Mouse (Mus musculus) neural tube, embryonic 12.5 days (tissue): ENCODE measurements at regions not wholly inside any gene's neighbourhood (a gene's known extent, or its start where the extent isn't known, plus 50 kb on each side); places are given as distances from the start of the nearest gene placed in this dataset.

Experiments
- ATAC-seq: fragments of 200-750 bp; cut with Nextera tagmentation; 2 replicates; pipeline ENCODE4 v1.8.0; 2017; ENCODE audit warnings: low read depth, mild to moderate bottlenecking, moderate TSS enrichment, moderate library complexity; ENCODE audit not compliant: low FRiP score
- H3K27ac ChIP-seq: fragments of 300-500 bp; sonication (generic); 2 replicates; pipeline ENCODE4 v1.5.1; 2016
- H3K27me3 ChIP-seq: fragments of 300-500 bp; sonication (generic); replicated peaks from 2 replicates; pipeline ENCODE4 v1.6.1; 2016; ENCODE audit warnings: mild to moderate bottlenecking
- H3K36me3 ChIP-seq: fragments of 300-500 bp; sonication (generic); 2 replicates; pipeline ENCODE4 v1.6.1; 2016; ENCODE audit warnings: mild to moderate bottlenecking
- H3K4me1 ChIP-seq: fragments of 300-500 bp; sonication (generic); 2 replicates; pipeline ENCODE4 v1.6.1; 2016
- H3K4me2 ChIP-seq: fragments of 300-500 bp; sonication (generic); replicated peaks from 2 replicates; pipeline ENCODE4 v1.6.1; 2016; ENCODE audit warnings: mild to moderate bottlenecking
- H3K4me3 ChIP-seq: fragments of 300-500 bp; sonication (generic); 2 replicates; pipeline ENCODE4 v1.5.1; 2016
- H3K9ac ChIP-seq: fragments of 300-500 bp; sonication (generic); 2 replicates; pipeline ENCODE4 v1.6.1; 2016; ENCODE audit warnings: mild to moderate bottlenecking
- H3K9me3 ChIP-seq: fragments of 300-500 bp; sonication (generic); 2 replicates; pipeline ENCODE4 v1.6.1; 2016; ENCODE audit warnings: mild to moderate bottlenecking
- WGBS: fragments of 180-500 bp; shearing (Covaris S2); methylation state at CpG from one replicate; pipeline ENCODE4 v1.1.7; 2016; 5-methylcytosine and 5-hydroxymethylcytosine counted together

DNA sequence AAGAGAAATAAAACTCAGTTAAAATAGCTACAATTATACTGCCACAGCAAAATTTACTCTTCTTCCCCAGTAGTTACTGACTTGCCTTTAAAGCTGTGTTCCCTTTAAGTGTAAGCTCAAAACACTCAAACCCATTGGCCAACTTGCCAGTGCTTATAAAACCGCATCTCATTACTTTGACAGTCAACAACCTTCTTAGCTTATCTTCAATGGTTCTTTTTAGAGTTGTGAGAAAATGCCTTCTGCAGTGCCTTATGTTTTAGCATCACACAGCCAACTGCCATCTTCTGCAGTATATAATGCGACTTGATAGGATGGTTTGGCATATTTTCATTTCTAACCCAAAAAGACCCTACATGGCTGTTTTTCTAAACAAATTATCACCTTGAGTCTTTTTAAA is 382.5 kb downstream of the Osr1 start:
- Histone ChIP-seq H3K27me3 (no peaks in the 10 kb centered on the region), H3K9ac (no peak overlapping the region), H3K27ac (no peak overlapping the region), H3K4me2 (no peak overlapping the region), H3K4me3 (no peak overlapping the region), H3K36me3 (no peaks in the 10 kb centered on the region), H3K4me1 (no peaks in the 10 kb centered on the region), H3K9me3 (no peaks in the 10 kb centered on the region)
- WGBS: 95% methylated on average over 2 of the region's 2 CpGs
- ATAC-seq: no peak

DNA sequence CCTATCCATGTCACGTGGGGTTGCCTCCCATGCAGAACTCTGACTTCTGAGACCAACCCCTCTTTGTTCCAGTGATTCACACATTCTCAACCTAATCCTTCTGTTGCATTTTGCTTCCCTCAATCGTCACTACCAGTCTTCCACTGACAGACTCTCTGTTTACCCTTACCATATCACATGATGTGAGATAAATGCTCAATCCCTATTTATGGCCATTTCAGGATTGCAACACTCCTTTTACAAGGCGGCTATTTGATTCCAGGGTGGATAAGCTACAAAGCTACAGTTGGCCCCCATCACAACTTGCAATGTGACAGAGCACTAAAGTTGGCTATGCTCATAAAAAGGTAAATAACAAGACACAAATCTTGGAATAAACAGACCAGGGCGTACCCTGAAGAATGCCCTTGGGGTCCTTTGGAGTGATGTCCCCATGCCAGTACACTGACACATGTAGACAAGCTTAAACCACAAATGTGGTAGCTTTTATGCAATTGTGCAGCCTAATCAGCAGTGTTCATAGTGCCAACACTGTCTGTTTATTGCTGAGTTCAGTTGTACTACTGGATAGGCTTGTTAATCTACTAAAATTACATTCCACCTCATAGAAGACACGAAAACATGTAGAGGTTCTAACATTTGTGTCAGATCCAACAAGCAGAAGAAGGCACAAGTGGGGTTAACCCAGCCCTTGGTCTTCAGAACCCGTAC is 384.4 kb downstream of the Osr1 start:
- Histone ChIP-seq H3K4me2 (no peak overlapping the region), H3K9me3 (no peaks in the 10 kb centered on the region), H3K4me1 (no peaks in the 10 kb centered on the region), H3K36me3 (no peaks in the 10 kb centered on the region), H3K9ac (no peak overlapping the region), H3K4me3 (no peak overlapping the region), H3K27me3 (no peaks in the 10 kb centered on the region), H3K27ac (no peak overlapping the region)
- WGBS: 82% methylated on average over 6 of the region's 6 CpGs
- no peak for ATAC-seq

DNA sequence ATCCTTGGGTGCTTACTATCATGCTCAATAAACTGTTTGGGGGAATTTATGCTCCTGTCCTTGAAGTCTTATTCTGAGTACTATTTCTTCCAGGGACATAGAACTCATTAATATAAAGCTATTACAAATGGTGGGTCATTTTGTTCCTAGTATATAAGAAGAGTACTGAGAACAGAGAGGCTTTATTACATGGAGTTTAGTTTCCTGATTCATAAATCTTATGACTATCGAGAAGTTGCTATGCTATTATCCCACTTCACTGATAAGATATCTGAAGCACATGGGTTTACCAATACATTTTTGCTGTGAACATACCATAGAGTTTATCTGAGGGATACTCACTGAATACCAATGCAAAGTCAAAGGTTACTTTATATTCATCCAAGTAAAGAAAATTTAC is 399.5 kb downstream of the Osr1 start:
- Histone ChIP-seq H3K4me3 (no peak overlapping the region), H3K9me3 (no peaks in the 10 kb centered on the region), H3K9ac (no peak overlapping the region), H3K4me1 (no peaks in the 10 kb centered on the region), H3K27ac (no peak overlapping the region), H3K4me2 (no peak overlapping the region), H3K27me3 (no peaks in the 10 kb centered on the region), H3K36me3 (no peaks in the 10 kb centered on the region)
- WGBS: 87% methylated on average over 1 of the region's 1 CpGs
- ATAC-seq: no peak

DNA sequence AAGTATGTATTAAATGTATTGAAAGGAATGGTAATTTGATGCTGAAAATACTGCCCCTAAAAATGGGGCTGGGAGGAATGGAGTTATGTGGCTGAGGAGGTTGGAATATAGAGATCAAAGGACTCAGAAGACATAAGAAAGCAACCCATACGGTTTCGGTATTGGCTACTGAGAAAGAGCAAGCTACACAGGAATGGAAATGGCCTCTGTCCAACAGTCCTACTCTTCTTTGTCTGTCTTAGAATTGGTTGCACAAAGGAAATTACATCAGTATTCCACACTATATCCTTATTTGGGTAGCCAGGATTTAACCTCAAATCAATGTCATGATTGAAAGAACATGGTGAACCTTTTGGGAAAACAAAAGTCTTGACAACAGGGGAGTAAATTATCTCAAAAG is 399.0 kb upstream of the Nt5c1b start:
- WGBS: 74% methylated on average over 2 of the region's 2 CpGs
- no peak overlapping the region for H3K4me3 ChIP-seq

DNA sequence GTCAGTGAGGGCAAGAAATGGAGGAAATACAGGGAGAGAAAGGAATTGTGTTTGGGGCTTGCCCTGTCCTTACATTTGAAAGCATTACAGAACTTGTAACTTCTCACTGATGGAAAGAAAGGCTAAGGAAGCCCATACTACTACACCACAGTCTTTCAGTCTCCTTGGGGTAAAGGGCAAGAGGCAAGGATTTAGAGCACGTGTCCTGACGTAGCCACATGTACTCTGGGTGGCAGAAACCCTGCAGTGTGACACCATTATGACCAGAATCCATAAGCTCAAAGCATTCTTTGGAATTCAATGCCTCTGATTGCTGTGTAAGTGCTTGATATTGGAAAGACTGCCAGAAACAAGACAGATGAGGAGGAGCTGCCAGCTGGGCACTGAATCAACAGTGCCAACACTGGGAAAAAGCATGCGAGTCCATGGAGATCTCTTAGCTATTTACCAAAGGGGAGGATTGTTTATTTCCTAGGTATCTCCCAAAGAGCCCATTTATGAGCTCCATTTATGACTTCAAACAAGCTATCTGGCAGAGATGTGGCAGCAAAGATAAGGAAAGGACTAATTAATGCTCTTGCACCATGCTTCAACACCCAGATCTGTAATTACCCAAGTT is 391.2 kb upstream of the Nt5c1b start:
- no peaks in the 10 kb centered on the region for H3K36me3 ChIP-seq
- no peak overlapping the region for H3K9ac ChIP-seq
- 54% methylated on average over 3 of the region's 3 CpGs for WGBS
- H3K4me3 ChIP-seq: no peak overlapping the region
- ATAC-seq: no peak
- H3K27ac ChIP-seq: no peak overlapping the region
- no peaks in the 10 kb centered on the region for H3K9me3 ChIP-seq
- no peak overlapping the region for H3K4me2 ChIP-seq
- H3K4me1 ChIP-seq: no peaks in the 10 kb centered on the region
- no peaks in the 10 kb centered on the region for H3K27me3 ChIP-seq

More for the DNA sequence above, 399.0 kb upstream of the Nt5c1b start:
- no peak for ATAC-seq
- H3K4me1 ChIP-seq: no peaks in the 10 kb centered on the region
- no peak overlapping the region for H3K27ac ChIP-seq
- no peaks in the 10 kb centered on the region for H3K36me3 ChIP-seq
- H3K27me3 ChIP-seq: no peaks in the 10 kb centered on the region
- no peak overlapping the region for H3K9ac ChIP-seq
- no peak overlapping the region for H3K4me2 ChIP-seq
- H3K9me3 ChIP-seq: no peaks in the 10 kb centered on the region

DNA sequence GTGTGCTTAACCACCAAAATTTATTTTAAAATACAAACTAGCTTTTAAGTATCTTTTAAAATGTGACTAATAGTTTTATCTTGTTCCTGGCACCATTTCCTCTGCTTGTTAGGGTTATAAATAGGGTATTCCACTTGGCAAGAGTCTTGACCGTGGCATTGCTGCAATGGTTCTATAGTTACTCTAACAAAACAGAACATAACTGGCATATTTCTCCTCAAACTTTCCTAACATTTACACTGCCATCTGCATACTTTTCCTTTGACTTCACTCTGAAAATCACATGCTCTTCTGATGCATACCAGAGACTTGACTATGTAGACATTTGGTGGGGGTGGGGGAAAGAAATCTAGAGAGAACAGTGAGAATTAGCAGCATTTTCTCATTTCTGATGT is 390.7 kb upstream of the Nt5c1b start:
- ATAC-seq: no peak
- H3K36me3 ChIP-seq: no peaks in the 10 kb centered on the region
- H3K27ac ChIP-seq: no peak overlapping the region
- WGBS: 89% methylated on average over 1 of the region's 1 CpGs
- H3K4me2 ChIP-seq: no peak overlapping the region
- no peaks in the 10 kb centered on the region for H3K4me1 ChIP-seq
- H3K9me3 ChIP-seq: no peaks in the 10 kb centered on the region
- H3K9ac ChIP-seq: no peak overlapping the region
- no peak overlapping the region for H3K4me3 ChIP-seq
- H3K27me3 ChIP-seq: no peaks in the 10 kb centered on the region

DNA sequence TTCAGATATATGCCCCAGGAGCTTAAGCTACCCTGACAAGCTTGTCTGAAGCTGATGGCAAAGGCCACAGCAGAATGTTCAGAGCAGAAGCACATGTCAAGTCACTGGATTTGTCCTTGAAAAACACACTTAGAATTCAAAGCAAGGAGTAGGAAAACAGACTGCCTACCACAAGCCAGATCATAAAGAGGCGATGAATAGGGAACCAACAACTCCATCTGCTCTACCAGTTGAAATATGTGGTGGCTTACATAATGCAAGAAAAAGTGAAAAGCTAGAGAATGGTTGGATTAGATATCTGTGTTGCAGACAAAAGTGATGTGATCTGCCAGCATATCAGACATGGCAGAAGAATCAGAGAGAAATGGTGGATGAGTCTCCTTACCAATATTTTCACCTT is 378.5 kb upstream of the Nt5c1b start:
- Histone ChIP-seq H3K4me3 (no peak overlapping the region), H3K36me3 (no peaks in the 10 kb centered on the region), H3K27me3 (no peaks in the 10 kb centered on the region), H3K27ac (no peak overlapping the region), H3K9me3 (no peaks in the 10 kb centered on the region), H3K4me2 (no peak overlapping the region), H3K9ac (no peak overlapping the region), H3K4me1 (no peaks in the 10 kb centered on the region)
- WGBS: 92% methylated on average over 1 of the region's 1 CpGs
- ATAC-seq: no peak

DNA sequence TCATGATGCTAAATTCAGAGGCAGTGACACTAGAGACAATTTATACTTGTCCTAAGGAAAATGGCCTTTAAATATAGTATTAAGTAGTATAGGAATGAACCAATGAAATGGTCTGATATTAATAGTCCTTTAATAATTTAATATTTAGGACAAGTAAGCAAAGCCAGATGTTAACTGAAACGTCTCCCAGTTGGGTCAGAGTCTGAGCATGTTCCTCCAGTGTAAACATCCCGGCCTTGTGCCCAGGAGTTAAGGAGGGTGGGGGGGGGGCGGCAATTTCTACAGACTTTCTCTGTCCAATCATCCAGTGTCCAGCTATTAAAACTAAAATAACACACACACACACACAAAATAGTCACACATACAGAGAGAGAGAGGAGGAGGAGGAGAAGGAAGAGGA is 374.1 kb upstream of the Nt5c1b start:
- Histone ChIP-seq H3K9me3 (no peaks in the 10 kb centered on the region), H3K27ac (no peak overlapping the region), H3K36me3 (no peaks in the 10 kb centered on the region), H3K4me1 (no peaks in the 10 kb centered on the region), H3K27me3 (no peaks in the 10 kb centered on the region), H3K9ac (no peak overlapping the region), H3K4me2 (no peak overlapping the region), H3K4me3 (no peak overlapping the region)
- WGBS: 75% methylated on average over 3 of the region's 3 CpGs
- ATAC-seq: no peak

DNA sequence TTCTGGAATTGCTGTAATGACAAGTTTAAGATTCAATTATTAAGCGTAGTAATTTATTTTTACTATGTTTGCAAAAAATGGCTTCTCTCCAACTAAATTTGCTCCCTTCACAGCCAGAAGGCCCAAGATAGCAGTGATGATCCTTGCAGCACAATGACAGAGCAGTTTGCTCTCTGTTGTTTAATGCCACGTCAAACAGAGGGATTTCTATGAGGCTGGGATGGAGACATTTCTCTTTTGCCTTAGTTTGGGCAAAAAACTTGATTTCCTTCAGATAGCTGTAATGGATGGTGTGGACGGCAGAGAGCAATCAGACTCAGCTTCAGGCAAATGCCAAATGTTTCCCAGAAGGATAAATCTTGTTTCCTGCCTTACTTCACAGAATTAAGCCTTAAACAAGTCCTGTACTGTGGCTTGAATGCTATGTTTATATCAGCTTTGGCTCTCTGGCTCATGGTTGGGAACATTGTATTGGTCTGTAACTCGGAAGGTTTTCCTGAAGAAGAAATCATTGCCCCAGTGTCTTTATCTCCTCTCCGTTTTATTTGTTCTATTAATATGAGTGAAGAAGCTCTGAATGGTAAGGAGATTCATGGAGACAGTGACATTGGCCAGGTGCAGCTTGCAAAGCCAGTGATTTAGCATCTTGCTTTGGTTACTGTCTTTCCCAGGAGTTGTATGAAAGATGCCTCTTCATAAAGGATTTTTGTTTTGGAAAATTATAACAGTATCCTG is 373.2 kb upstream of the Nt5c1b start:
- 78% methylated on average over 5 of the region's 5 CpGs for WGBS
- no peaks in the 10 kb centered on the region for H3K27me3 ChIP-seq
- H3K36me3 ChIP-seq: no peaks in the 10 kb centered on the region
- no peak overlapping the region for H3K4me2 ChIP-seq
- no peak overlapping the region for H3K4me3 ChIP-seq
- H3K4me1 ChIP-seq: no peaks in the 10 kb centered on the region
- no peak overlapping the region for H3K9ac ChIP-seq
- H3K9me3 ChIP-seq: no peaks in the 10 kb centered on the region
- no peak for ATAC-seq
- H3K27ac ChIP-seq: no peak overlapping the region

DNA sequence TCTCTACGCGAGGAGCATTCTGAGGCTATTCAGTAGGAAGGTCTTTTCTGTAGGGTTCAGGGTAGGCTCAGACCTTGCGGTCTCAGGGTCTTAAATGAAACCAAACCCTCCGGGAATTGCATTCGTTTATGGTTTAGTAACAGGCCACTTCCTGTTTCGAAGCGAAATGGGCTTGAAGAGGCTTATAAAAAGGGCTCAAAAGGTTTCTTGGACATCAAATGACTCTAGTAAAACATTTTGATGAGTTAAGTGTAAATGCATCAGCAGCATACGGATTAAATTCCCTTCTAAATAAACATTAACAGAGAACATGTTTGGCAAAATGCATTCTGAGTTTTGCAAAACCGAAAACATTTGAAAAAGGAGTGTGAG is 372.6 kb upstream of the Nt5c1b start:
- 74% methylated on average over 9 of the region's 9 CpGs for WGBS
- H3K9ac ChIP-seq: no peak overlapping the region
- H3K9me3 ChIP-seq: no peaks in the 10 kb centered on the region
- H3K27me3 ChIP-seq: no peaks in the 10 kb centered on the region
- ATAC-seq: no peak
- no peaks in the 10 kb centered on the region for H3K36me3 ChIP-seq
- no peak overlapping the region for H3K4me3 ChIP-seq
- H3K4me1 ChIP-seq: no peaks in the 10 kb centered on the region
- no peak overlapping the region for H3K27ac ChIP-seq
- H3K4me2 ChIP-seq: no peak overlapping the region

DNA sequence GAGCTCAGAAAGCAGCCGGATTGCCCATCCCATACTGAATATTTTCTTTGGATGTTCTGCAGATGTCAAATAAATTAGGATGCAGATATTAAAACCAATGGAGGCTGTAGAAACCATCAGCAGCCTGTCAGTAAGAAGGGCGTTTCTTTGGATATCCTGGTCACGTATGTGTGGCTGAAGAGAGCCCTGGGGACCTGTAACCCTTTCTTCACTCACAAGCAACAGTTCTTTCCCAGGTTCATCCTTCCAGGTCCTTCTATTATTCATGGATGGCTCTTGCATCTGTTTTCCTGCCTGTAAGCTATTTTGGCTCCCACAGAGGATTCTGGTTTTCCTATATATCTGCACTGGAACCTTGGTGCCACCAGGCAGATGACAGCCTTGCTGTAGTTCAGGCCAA is 372.2 kb upstream of the Nt5c1b start:
- 71% methylated on average over 3 of the region's 3 CpGs for WGBS
- ATAC-seq: no peak

DNA sequence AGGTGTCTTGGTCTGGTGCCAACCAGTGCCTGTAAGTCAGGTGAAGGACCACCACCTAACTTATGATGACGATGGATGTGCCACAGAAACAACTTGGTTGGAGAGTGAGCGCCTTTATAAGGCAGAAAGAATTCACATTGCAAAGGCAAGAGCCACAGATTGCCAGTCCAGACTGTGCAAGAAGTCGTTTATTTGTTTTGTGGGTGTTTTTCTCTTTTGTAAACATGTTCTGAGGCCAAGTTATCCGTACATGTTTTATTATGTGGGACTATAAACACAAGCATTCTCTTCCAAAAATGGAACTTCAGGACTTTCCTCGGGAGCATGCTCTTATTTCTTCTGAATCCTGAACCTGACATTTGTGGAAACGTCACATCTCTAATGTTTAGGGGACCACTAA is 369.8 kb upstream of the Nt5c1b start:
- no peaks in the 10 kb centered on the region for H3K36me3 ChIP-seq
- H3K9ac ChIP-seq: no peak overlapping the region
- no peak overlapping the region for H3K4me3 ChIP-seq
- no peak overlapping the region for H3K4me2 ChIP-seq
- ATAC-seq: no peak
- no peaks in the 10 kb centered on the region for H3K4me1 ChIP-seq
- WGBS: 82% methylated on average over 6 of the region's 6 CpGs
- H3K27ac ChIP-seq: no peak overlapping the region
- H3K9me3 ChIP-seq: no peaks in the 10 kb centered on the region
- H3K27me3 ChIP-seq: no peaks in the 10 kb centered on the region

More for the DNA sequence above, 372.2 kb upstream of the Nt5c1b start:
- no peak overlapping the region for H3K9ac ChIP-seq
- H3K4me2 ChIP-seq: no peak overlapping the region
- H3K36me3 ChIP-seq: no peaks in the 10 kb centered on the region
- H3K9me3 ChIP-seq: no peaks in the 10 kb centered on the region
- no peak overlapping the region for H3K27ac ChIP-seq
- no peaks in the 10 kb centered on the region for H3K27me3 ChIP-seq
- H3K4me3 ChIP-seq: no peak overlapping the region
- no peaks in the 10 kb centered on the region for H3K4me1 ChIP-seq

DNA sequence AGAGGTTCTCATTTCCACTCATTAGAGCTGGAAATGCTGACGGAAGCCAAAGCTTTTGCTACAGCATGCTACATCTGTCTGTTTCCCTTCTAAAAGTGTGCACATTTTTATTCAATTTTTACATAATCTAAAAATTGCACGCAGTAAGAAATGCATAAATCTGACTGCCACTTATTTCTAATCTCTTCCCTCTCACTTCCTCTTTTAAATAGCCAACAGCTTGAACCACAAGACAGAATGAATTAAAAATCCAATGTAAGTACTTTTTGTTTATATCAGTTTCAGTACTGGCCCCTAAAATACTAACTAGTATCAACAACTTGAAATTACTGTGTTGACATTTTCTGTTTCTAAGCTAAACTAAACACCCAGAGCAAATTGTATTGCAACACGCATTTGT is 361.3 kb upstream of the Nt5c1b start:
- no peak overlapping the region for H3K27ac ChIP-seq
- H3K9ac ChIP-seq: no peak overlapping the region
- no peaks in the 10 kb centered on the region for H3K9me3 ChIP-seq
- no peak overlapping the region for H3K4me3 ChIP-seq
- WGBS: 85% methylated on average over 3 of the region's 3 CpGs
- ATAC-seq: no peak
- H3K4me1 ChIP-seq: no peaks in the 10 kb centered on the region
- no peaks in the 10 kb centered on the region for H3K36me3 ChIP-seq
- H3K27me3 ChIP-seq: no peaks in the 10 kb centered on the region
- H3K4me2 ChIP-seq: no peak overlapping the region
